Mouse (Mus musculus): ENCODE measurements around the gene Cacna2d1. TPM values are rescaled to one million over a fixed set of nuclear protein-coding genes. Genes with fewer than 3 reads are reported as not detected.

The Cacna2d1 gene
- polyA plus RNA-seq, 1 experiment from 2014 or later = 26.5 TPM

GRCm38 (mm10) chr5:15935234-15935728 is 790 bp downstream of the Cacna2d1 start:
- ATAC-seq (ENCODE audit: low FRiP score) = peak; percentile 41; the same call in 1 of the 2 replicates
- no peaks in the 10 kb centered on the region for H3K36me3 ChIP-seq (ENCODE audit: control insufficient read depth, insufficient read depth, low read length)
- peak overlapping the region; percentile 57 for H3K4me3 ChIP-seq (ENCODE audit: low read depth, low read length)
- peaks cover 35% of the 10 kb centered on the region for H3K27me3 ChIP-seq (ENCODE audit: control insufficient read depth, insufficient read depth, low read length)
- H3K4me2 ChIP-seq (replicated peaks; ENCODE audit: low read depth, low read length) = peak overlapping the region; percentile 74
- H3K4me1 ChIP-seq (replicated peaks; ENCODE audit: control insufficient read depth, insufficient read depth, low read length) = no peaks in the 10 kb centered on the region
- 2% methylated on average over 27 of the region's 27 CpGs for WGBS
- peak overlapping the region; percentile 80 for H3K9ac ChIP-seq (ENCODE audit: low read depth, low read length)
- peak; percentile 63 for DNase-seq (ENCODE audit: low spot score)
- peak overlapping the region; percentile 92 for H3K27ac ChIP-seq (ENCODE audit: low read depth, low read length)
- H3K9me3 ChIP-seq (ENCODE audit: control insufficient read depth, low read length) = no peaks in the 10 kb centered on the region

- ATAC-seq (ENCODE audit: low FRiP score) = no peak
- Histone ChIP-seq H3K9me3 (ENCODE audit: control insufficient read depth, low read length) (no peaks in the 10 kb centered on the region), H3K27me3 (ENCODE audit: control insufficient read depth, insufficient read depth, low read length) (peaks cover 30% of the 10 kb centered on the region), H3K36me3 (ENCODE audit: control insufficient read depth, insufficient read depth, low read length) (no peaks in the 10 kb centered on the region), H3K4me1 (replicated peaks; ENCODE audit: control insufficient read depth, insufficient read depth, low read length) (no peaks in the 10 kb centered on the region), H3K27ac (ENCODE audit: low read depth, low read length) (peak overlapping the region; percentile 33; the same call in 1 of the 2 replicates), H3K9ac (ENCODE audit: low read depth, low read length) (peak overlapping the region; percentile 80), H3K4me2 (replicated peaks; ENCODE audit: low read depth, low read length) (peak overlapping the region; percentile 74; the same call in 1 of the 2 replicates), H3K4me3 (ENCODE audit: low read depth, low read length) (peak overlapping the region; percentile 57)
- WGBS = 26% methylated on average over 14 of the region's 14 CpGs
- DNase-seq (ENCODE audit: low spot score) = peak; percentile 47
These were observed 1.6 kb downstream of the Cacna2d1 start for GRCm38 (mm10) chr5:15935831-15936710.

DNA sequence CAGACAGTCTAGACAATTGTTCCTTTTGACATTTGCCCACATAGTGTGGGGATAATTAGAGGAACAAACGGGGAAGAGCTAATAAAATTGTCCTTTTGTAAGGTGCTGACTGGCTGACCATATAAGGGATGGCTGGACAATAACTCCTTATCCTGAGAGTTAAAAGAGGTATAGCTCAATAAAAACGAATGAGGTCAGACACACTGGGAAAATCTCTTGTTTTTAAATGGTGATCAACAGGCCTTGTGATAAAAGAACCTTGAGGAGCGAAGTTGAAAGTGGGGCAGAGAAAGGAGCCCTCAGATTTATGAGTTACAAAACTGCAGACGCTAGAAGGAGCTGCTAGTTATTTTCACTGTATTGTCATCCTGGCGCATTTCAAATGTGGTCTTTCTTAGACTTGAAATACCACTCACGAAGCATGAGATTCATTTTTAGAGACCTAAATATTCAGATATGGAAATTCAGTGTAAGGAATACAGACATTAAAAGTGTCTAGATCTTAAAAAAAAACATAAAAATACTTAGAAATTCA is 6.8 kb downstream of the Cacna2d1 start:
- Histone ChIP-seq H3K27me3 (ENCODE audit: control insufficient read depth, insufficient read depth, low read length) (peaks cover 15% of the 10 kb centered on the region), H3K9me3 (ENCODE audit: control insufficient read depth, low read length) (no peaks in the 10 kb centered on the region), H3K36me3 (ENCODE audit: control insufficient read depth, insufficient read depth, low read length) (no peaks in the 10 kb centered on the region), H3K9ac (ENCODE audit: low read depth, low read length) (no peak overlapping the region), H3K27ac (ENCODE audit: low read depth, low read length) (no peak overlapping the region), H3K4me1 (replicated peaks; ENCODE audit: control insufficient read depth, insufficient read depth, low read length) (no peaks in the 10 kb centered on the region), H3K4me3 (ENCODE audit: low read depth, low read length) (no peak overlapping the region), H3K4me2 (replicated peaks; ENCODE audit: low read depth, low read length) (no peak overlapping the region)
- 57% methylated on average over 6 of the region's 6 CpGs for WGBS
- DNase-seq (ENCODE audit: low spot score) (no peak), ATAC-seq (ENCODE audit: low FRiP score) (no peak)

- no peak for ATAC-seq (ENCODE audit: low FRiP score)
- no peak overlapping the region for H3K27ac ChIP-seq (ENCODE audit: low read depth, low read length)
- H3K4me2 ChIP-seq (replicated peaks; ENCODE audit: low read depth, low read length) = no peak overlapping the region
- H3K36me3 ChIP-seq (ENCODE audit: control insufficient read depth, insufficient read depth, low read length) = no peaks in the 10 kb centered on the region
- DNase-seq (ENCODE audit: low spot score) = no peak
- H3K9me3 ChIP-seq (ENCODE audit: control insufficient read depth, low read length) = no peaks in the 10 kb centered on the region
- no peak overlapping the region for H3K4me3 ChIP-seq (ENCODE audit: low read depth, low read length)
- WGBS = 80% methylated on average over 4 of the region's 4 CpGs
- no peaks in the 10 kb centered on the region for H3K4me1 ChIP-seq (replicated peaks; ENCODE audit: control insufficient read depth, insufficient read depth, low read length)
- H3K9ac ChIP-seq (ENCODE audit: low read depth, low read length) = no peak overlapping the region
- peaks cover 15% of the 10 kb centered on the region for H3K27me3 ChIP-seq (ENCODE audit: control insufficient read depth, insufficient read depth, low read length)
These were observed 7.6 kb downstream of the Cacna2d1 start for GRCm38 (mm10) chr5:15942051-15942450.

DNA sequence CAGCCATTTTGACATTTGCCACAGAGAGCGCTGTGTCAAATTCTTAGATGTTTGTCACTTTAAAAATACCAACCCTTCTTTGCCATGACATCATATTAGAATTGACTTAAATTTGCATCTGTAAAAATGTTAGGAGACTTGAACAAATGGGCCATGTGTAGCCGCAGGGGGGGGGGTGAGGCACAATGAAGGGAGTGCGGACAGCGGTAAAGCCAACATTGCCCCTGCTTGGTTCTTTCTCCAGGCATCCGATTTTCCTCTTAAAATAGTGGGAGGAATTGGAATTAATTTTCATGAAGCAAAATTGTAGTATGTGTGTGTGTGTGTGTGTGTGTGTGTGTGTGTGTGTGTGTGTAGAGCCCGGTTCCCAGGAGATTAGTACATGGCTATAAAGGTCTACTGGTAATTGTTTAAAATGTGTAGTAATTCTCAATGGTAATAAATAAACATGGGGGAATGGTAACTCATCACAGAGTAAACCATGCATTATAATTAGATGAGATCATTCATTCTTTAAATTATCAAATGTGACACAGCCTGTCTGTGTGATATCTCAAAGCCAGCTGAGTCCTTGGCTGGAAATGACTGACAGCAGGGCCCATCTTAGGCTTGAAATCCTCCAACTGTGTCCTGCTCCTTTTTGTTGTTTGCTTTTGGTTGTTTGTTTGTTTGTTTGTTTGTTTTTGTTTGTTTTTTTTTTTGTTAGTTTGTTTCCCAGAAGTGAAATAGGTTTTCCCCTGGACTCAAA is 14.0 kb downstream of the Cacna2d1 start:
- 83% methylated on average over 6 of the region's 6 CpGs for WGBS
- Histone ChIP-seq H3K4me2 (replicated peaks; ENCODE audit: low read depth, low read length) (no peak overlapping the region), H3K9me3 (ENCODE audit: control insufficient read depth, low read length) (no peaks in the 10 kb centered on the region), H3K27ac (ENCODE audit: low read depth, low read length) (no peak overlapping the region), H3K27me3 (ENCODE audit: control insufficient read depth, insufficient read depth, low read length) (no peaks in the 10 kb centered on the region; the same call in 1 of the 2 replicates), H3K9ac (ENCODE audit: low read depth, low read length) (no peak overlapping the region), H3K4me3 (ENCODE audit: low read depth, low read length) (no peak overlapping the region), H3K36me3 (ENCODE audit: control insufficient read depth, insufficient read depth, low read length) (no peaks in the 10 kb centered on the region), H3K4me1 (replicated peaks; ENCODE audit: control insufficient read depth, insufficient read depth, low read length) (no peaks in the 10 kb centered on the region)
- DNase-seq (ENCODE audit: low spot score) (no peak), ATAC-seq (ENCODE audit: low FRiP score) (peak; percentile 88)

DNA sequence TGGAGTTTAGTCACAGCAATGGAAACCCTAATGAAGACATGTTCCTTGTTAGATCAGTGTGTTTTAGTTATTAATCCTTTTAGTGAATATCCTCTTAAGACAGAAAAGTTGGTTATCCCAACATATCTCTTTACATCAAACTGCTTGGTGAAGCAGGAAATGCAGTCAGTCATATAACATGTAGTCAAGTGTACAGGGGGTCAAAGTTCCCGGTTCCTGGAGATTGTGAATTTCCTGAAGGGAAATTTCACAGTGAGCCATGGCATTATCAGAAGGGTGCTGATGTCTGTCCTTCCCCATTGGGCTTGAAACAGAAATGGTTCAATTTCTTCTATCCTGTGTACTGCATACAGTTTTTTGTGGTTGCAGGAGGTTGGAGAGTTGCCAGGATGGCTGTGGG is 25.3 kb downstream of the Cacna2d1 start:
- Histone ChIP-seq H3K9me3 (ENCODE audit: control insufficient read depth, low read length) (no peaks in the 10 kb centered on the region), H3K4me2 (replicated peaks; ENCODE audit: low read depth, low read length) (no peak overlapping the region), H3K27me3 (ENCODE audit: control insufficient read depth, insufficient read depth, low read length) (no peaks in the 10 kb centered on the region; the same call in 1 of the 2 replicates), H3K36me3 (ENCODE audit: control insufficient read depth, insufficient read depth, low read length) (no peaks in the 10 kb centered on the region), H3K27ac (ENCODE audit: low read depth, low read length) (no peak overlapping the region), H3K9ac (ENCODE audit: low read depth, low read length) (no peak overlapping the region), H3K4me1 (replicated peaks; ENCODE audit: control insufficient read depth, insufficient read depth, low read length) (no peaks in the 10 kb centered on the region), H3K4me3 (ENCODE audit: low read depth, low read length) (no peak overlapping the region)
- 77% methylated on average over 1 of the region's 1 CpGs for WGBS
- DNase-seq (ENCODE audit: low spot score) = no peak
- no peak for ATAC-seq (ENCODE audit: low FRiP score)

DNA sequence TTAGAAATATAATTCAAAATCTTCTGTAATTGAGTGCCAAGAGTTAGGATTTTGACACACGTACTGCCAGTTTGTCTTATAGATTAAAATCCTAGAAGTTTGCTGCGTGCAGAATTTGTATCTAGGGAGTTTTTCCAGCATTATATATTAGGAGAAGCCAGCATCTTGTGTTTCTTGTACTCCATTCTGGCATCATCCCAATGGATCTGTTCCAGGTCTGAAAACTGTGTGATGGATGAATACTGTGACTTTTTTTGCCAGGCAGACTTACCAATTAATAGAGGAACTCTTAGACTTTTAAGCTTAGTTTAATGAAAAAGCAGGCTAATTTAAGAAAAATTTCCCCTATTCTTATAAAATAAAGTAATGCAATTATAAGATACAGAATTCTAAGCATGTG is 27.4 kb downstream of the Cacna2d1 start:
- Histone ChIP-seq H3K9me3 (ENCODE audit: control insufficient read depth, low read length) (no peaks in the 10 kb centered on the region), H3K9ac (ENCODE audit: low read depth, low read length) (no peak overlapping the region), H3K27me3 (ENCODE audit: control insufficient read depth, insufficient read depth, low read length) (no peaks in the 10 kb centered on the region; the same call in 1 of the 2 replicates), H3K27ac (ENCODE audit: low read depth, low read length) (no peak overlapping the region), H3K4me3 (ENCODE audit: low read depth, low read length) (no peak overlapping the region), H3K36me3 (ENCODE audit: control insufficient read depth, insufficient read depth, low read length) (no peaks in the 10 kb centered on the region), H3K4me2 (replicated peaks; ENCODE audit: low read depth, low read length) (no peak overlapping the region), H3K4me1 (replicated peaks; ENCODE audit: control insufficient read depth, insufficient read depth, low read length) (no peaks in the 10 kb centered on the region)
- 92% methylated on average over 2 of the region's 2 CpGs for WGBS
- DNase-seq (ENCODE audit: low spot score) (no peak), ATAC-seq (ENCODE audit: low FRiP score) (no peak)

DNA sequence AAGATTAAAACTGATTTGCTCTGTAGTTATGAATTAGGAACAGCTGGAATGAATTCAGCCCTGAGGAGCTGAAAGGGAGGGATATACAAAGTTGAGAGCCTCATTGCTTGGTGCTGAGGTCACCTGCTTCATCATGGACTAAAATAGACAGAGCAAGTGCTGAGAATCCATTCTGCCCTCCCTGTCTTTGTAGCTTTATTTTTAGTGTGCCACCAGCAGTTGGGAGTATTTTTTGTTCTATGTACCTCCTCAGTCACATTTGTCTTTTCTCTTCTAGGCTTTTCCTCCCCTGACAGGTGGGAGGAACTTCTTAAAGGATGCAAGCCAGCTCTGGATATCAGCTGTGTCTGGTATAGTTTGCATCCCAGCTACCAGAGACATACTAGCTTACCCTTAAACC is 32.4 kb downstream of the Cacna2d1 start:
- Histone ChIP-seq H3K4me2 (replicated peaks; ENCODE audit: low read depth, low read length) (no peak overlapping the region), H3K27me3 (ENCODE audit: control insufficient read depth, insufficient read depth, low read length) (peaks cover 2% of the 10 kb centered on the region), H3K9ac (ENCODE audit: low read depth, low read length) (no peak overlapping the region), H3K36me3 (ENCODE audit: control insufficient read depth, insufficient read depth, low read length) (no peaks in the 10 kb centered on the region), H3K9me3 (ENCODE audit: control insufficient read depth, low read length) (no peaks in the 10 kb centered on the region), H3K4me3 (ENCODE audit: low read depth, low read length) (no peak overlapping the region), H3K4me1 (replicated peaks; ENCODE audit: control insufficient read depth, insufficient read depth, low read length) (no peaks in the 10 kb centered on the region), H3K27ac (ENCODE audit: low read depth, low read length) (no peak overlapping the region)
- no peak for DNase-seq (ENCODE audit: low spot score)
- ATAC-seq (ENCODE audit: low FRiP score) = no peak
